Mouse (Mus musculus): ENCODE data around the gene Gprc5c. TPM values are rescaled to one million over a fixed set of nuclear protein-coding genes. Genes with fewer than 3 reads are reported as not detected.

Gene Gprc5c
- polyA plus RNA-seq, 1 experiment from 2014 or later = 24.9 TPM

DNA sequence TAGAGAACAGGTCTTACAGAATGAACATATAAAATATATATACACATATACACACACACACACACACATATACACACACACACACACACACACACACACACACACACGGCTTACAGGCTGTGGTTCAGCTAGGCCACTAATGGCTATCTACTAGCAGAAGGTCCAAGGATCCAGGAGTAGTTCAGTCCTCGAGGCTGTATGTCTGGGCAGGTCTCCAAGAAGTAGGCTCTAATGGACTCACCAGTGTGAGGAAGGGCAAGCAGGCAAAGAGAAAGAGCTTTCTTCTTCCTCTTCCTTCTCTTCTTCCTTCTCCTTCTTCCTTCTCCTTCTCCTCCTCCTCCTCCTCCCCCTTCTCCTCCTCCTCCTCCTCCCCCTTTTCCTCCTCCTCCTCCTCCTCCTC lies 10.1 kb downstream of the Gprc5c start:
- TF ChIP-seq EP300 (IDR thresholded peaks at IDR 0.05; ENCODE audit: low read depth) = no peak
- no peak for TF ChIP-seq CTCF (IDR thresholded peaks at IDR 0.05; ENCODE audit: low read depth)

DNA sequence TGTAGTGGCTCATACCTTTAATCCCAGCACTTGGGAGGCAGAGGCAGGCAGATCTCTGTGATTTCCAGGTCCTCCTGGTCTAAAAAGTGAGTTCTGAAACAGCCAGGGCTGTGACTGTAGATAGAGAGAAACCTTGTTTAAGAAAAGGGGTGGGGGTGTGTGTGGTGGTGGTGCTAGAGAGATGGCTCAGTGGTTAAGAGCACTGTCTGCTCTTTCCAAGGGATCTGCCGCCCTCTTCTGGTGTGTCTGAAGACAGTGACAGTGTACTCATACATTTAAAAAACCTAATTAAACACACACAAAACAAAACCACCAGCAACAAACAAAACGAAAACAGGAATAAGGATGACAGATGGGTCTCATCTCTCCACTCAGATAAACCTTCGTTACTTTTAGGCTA lies 11.7 kb downstream of the Gprc5c start:
- Histone ChIP-seq H3K4me3 (ENCODE audit: low read depth, low read length) (no peak overlapping the region), H3K9me3 (ENCODE audit: low read length) (no peaks in the 10 kb centered on the region), H3K27me3 (ENCODE audit: insufficient read depth, low read length) (no peaks in the 10 kb centered on the region), H3K9ac (replicated peaks) (no peak overlapping the region), H3K27ac (ENCODE audit: low read depth) (no peak overlapping the region), H3K36me3 (replicated peaks; ENCODE audit: insufficient read depth, low read length) (no peaks in the 10 kb centered on the region), H3K4me2 (ENCODE audit: low read depth, low read length) (no peak overlapping the region), H3K4me1 (ENCODE audit: insufficient read depth) (peaks cover 21% of the 10 kb centered on the region)
- no peak for TF ChIP-seq EP300 (IDR thresholded peaks at IDR 0.05; ENCODE audit: low read depth)
- TF ChIP-seq CTCF (IDR thresholded peaks at IDR 0.05; ENCODE audit: low read depth) = peak; percentile 29; the same call in 1 of the 2 replicates
- WGBS (ENCODE audit: insufficient replicate concordance) = 65% methylated on average over 3 of the region's 3 CpGs
- ATAC-seq (no peak), DNase-seq (no peak)

More for the DNA sequence above, 10.1 kb downstream of the Gprc5c start:
- Histone ChIP-seq H3K4me2 (ENCODE audit: low read depth, low read length) (no peak overlapping the region), H3K9me3 (ENCODE audit: low read length) (no peaks in the 10 kb centered on the region), H3K4me3 (ENCODE audit: low read depth, low read length) (no peak overlapping the region), H3K27ac (ENCODE audit: low read depth) (no peak overlapping the region), H3K9ac (replicated peaks) (no peak overlapping the region), H3K36me3 (replicated peaks; ENCODE audit: insufficient read depth, low read length) (no peaks in the 10 kb centered on the region), H3K4me1 (ENCODE audit: insufficient read depth) (peaks cover 12% of the 10 kb centered on the region), H3K27me3 (ENCODE audit: insufficient read depth, low read length) (no peaks in the 10 kb centered on the region)
- DNase-seq (no peak), ATAC-seq (no peak)
- WGBS (ENCODE audit: insufficient replicate concordance) = 55% methylated on average over 2 of the region's 2 CpGs

DNA sequence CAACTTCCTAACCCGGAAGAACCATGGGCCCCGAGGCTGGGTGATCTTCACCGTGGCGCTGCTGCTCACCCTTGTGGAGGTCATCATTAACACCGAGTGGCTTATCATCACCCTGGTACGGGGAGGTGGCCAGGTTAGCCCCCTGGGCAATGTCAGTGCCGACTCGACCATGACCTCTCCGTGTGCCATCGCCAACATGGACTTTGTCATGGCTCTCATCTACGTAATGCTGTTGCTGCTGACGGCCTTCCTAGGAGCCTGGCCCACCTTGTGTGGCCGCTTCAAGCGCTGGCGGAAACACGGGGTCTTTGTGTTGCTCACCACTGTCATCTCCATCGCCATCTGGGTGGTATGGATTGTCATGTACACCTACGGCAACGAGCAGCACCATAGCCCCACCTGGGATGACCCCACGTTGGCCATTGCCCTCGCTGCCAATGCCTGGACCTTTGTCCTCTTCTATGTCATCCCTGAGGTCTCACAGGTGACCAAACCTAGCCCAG lies 13.0 kb downstream of the Gprc5c start:
- Histone ChIP-seq H3K9ac (replicated peaks) (no peak overlapping the region), H3K4me1 (ENCODE audit: insufficient read depth) (peaks cover 33% of the 10 kb centered on the region), H3K4me3 (ENCODE audit: low read depth, low read length) (no peak overlapping the region), H3K27me3 (ENCODE audit: insufficient read depth, low read length) (no peaks in the 10 kb centered on the region), H3K4me2 (ENCODE audit: low read depth, low read length) (no peak overlapping the region), H3K9me3 (ENCODE audit: low read length) (no peaks in the 10 kb centered on the region), H3K27ac (ENCODE audit: low read depth) (no peak overlapping the region), H3K36me3 (replicated peaks; ENCODE audit: insufficient read depth, low read length) (no peaks in the 10 kb centered on the region)
- WGBS (ENCODE audit: insufficient replicate concordance) = 79% methylated on average over 21 of the region's 21 CpGs
- ATAC-seq (no peak), DNase-seq (no peak)
- TF ChIP-seq CTCF (IDR thresholded peaks at IDR 0.05; ENCODE audit: low read depth) (no peak), EP300 (IDR thresholded peaks at IDR 0.05; ENCODE audit: low read depth) (no peak)

DNA sequence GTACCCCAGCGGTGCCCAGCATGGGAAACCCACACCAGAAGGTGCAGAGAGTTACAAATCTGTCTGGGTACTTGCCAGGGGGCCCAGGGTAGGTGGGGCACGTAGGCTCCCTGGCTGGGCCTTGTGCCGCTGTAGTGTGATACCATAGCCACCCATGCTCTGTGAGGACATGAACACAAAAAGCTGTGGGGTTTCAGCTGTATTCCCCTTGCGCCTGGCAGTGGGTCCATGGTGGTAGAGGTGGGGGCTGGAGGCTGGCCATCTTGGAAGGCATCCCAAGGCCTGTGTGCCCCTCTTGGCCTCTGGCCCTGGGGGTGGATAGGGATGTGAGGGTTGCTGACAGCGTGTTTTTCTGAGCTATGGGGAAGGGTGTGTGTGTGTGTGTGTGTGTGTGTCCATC lies 15.0 kb downstream of the Gprc5c start:
- Histone ChIP-seq H3K9me3 (ENCODE audit: low read length) (no peaks in the 10 kb centered on the region), H3K36me3 (replicated peaks; ENCODE audit: insufficient read depth, low read length) (peaks cover 7% of the 10 kb centered on the region), H3K27ac (ENCODE audit: low read depth) (peak overlapping the region; percentile 91), H3K27me3 (ENCODE audit: insufficient read depth, low read length) (no peaks in the 10 kb centered on the region), H3K4me3 (ENCODE audit: low read depth, low read length) (no peak overlapping the region), H3K4me2 (ENCODE audit: low read depth, low read length) (no peak overlapping the region), H3K4me1 (ENCODE audit: insufficient read depth) (peaks cover 33% of the 10 kb centered on the region), H3K9ac (replicated peaks) (no peak overlapping the region)
- DNase-seq (no peak), ATAC-seq (0 out of 2 replicates have a peak, but pooled peaks have one; percentile 2)
- WGBS (ENCODE audit: insufficient replicate concordance) = 58% methylated on average over 5 of the region's 5 CpGs
- TF ChIP-seq EP300 (IDR thresholded peaks at IDR 0.05; ENCODE audit: low read depth) = no peak
- TF ChIP-seq CTCF (IDR thresholded peaks at IDR 0.05; ENCODE audit: low read depth) = no peak

DNA sequence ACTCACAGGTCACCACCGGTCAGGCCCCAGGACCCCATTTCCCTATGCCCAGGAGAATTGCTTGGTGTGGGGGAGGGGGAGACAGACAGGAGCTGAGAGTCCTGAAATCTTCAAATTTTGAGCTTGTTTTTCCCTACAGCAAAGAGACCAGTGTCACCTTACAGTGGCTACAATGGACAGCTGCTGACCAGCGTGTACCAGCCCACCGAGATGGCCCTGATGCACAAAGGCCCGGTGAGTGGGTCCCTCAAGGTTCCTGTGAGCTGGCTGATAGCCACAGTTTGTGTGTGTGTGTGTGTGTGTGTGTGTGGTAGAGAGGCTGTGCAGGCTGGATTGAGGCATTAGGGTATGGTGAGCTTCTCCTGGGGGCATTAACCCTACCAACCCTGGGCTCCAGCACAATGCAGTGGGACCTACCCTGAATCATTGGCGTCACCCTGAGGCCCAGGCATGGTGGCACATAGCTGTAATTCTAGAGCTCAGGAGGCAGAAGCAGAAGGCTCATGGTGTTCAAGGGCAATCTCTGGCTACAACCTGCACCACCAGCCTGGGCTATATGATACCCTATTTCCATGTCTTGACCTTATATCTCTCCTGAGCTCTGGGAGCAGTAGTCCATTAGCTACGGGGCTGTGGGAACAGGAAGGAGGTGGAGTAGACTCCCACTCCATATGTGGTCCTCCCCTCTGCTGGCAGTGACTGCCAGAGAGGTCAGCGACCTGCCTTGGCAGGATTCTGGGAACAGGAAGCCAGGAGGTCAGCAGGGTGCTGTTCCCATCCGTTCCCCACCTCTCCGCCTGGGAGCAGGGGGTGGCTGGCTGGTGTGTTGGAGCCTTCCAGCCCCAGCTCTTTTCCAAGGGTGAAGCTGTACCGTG lies 15.8 kb downstream of the Gprc5c start:
- no peaks in the 10 kb centered on the region for H3K27me3 ChIP-seq (ENCODE audit: insufficient read depth, low read length)
- 0 out of 2 replicates have a peak overlapping the region, but pooled peaks have one; percentile 18 for H3K9ac ChIP-seq (replicated peaks)
- DNase-seq = peak; percentile 79
- no peaks in the 10 kb centered on the region for H3K9me3 ChIP-seq (ENCODE audit: low read length)
- 40% methylated on average over 10 of the region's 10 CpGs for WGBS (ENCODE audit: insufficient replicate concordance)
- ATAC-seq = peak; percentile 91
- H3K36me3 ChIP-seq (replicated peaks; ENCODE audit: insufficient read depth, low read length) = peaks cover 10% of the 10 kb centered on the region
- peaks cover 33% of the 10 kb centered on the region for H3K4me1 ChIP-seq (ENCODE audit: insufficient read depth)
- peak overlapping the region; percentile 91 for H3K27ac ChIP-seq (ENCODE audit: low read depth)
- no peak overlapping the region for H3K4me3 ChIP-seq (ENCODE audit: low read depth, low read length)
- peak overlapping the region; percentile 50 for H3K4me2 ChIP-seq (ENCODE audit: low read depth, low read length)
- TF ChIP-seq EP300 (IDR thresholded peaks at IDR 0.05; ENCODE audit: low read depth) (peak; percentile 69), CTCF (IDR thresholded peaks at IDR 0.05; ENCODE audit: low read depth) (no peak)

Measured in liver, postnatal 0 days (tissue).